Mouse (Mus musculus): ENCODE measurements at regions not wholly inside any gene's neighbourhood (a gene's known extent, or its start where the extent isn't known, plus 50 kb on each side); places are given as distances from the start of the nearest gene placed in this dataset.

DNA sequence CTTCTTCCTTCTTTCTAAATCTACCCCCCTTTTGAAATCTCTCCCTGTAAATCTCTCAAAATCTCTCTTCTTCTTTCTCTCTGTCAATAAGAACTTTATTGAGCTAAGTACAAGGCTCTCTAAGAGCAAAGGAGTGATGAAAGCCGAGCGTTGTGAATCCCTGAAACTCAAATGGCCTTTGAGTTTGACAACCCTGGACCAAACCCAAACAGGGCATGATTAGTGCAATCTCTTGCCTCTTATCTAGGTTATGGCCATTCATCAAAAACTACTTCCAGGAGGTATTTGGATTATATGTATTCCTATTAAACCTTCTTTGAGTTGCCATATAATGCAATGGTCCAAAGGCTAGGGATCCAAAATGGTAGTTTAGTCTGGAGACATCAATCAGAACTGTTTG lies 304.0 kb downstream of the Inhba start:
- DNase-seq (ENCODE audit: low spot score in 2 of 2): no peak

DNA sequence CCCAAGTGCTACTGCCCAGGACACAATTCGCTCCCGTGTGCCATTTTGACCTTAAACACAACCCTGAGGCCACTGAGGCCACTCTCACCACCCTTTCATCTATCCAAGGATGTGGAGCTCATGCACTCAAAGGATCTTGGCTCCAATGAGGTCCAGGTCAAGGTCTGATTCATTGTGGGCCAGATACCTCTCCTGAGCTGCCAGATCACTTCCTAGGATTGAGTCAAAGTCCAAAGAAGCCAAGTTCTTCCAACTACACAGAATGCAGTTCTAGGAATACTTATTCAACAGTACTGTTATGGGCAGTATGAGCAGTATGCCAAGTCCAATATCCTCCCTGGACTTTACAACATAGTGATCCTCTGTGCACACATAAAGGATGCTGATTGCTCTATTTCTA lies 304.9 kb downstream of the Inhba start:
- no peak for DNase-seq (ENCODE audit: low spot score in 2 of 2)

DNA sequence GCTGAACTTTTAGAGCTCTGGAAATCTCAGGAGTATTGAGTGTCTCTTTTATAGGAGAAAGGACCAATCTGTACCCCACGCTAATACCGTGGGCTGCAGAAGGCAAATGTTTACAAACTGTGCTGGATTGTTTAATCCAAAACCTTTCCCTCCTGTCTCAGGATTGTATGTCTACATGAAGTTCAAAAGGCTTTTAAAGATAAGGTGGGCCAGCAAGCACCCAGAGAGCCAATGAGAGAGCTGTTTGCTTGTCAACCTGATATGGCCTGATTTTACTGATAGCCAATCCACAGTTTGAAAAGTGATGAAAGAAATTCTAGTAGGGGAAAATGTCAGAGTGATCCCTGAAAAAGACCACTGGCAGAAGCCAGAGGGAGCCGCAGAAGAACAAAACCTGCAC lies 305.8 kb downstream of the Inhba start:
- DNase-seq (ENCODE audit: low spot score in 2 of 2): no peak

DNA sequence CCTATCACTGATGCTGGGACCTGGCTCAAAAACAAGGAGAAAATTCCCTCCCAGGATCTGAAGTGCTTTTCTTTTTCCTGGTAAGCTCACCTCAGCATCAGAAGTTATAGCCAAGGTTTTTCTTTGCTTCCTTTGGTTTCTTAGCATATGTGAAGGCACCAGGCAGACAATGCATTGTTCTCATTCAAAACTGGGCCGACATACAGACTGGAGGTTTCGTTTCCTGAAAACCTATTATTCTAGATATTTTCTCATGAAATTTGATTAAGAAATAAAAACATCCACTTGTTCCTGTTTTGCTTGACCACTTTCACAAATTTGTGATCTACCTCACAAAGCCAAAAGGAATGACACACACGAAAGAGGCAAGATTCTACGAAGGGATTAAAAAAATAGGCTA lies 308.7 kb downstream of the Inhba start:
- no peak for DNase-seq (ENCODE audit: low spot score in 2 of 2)

DNA sequence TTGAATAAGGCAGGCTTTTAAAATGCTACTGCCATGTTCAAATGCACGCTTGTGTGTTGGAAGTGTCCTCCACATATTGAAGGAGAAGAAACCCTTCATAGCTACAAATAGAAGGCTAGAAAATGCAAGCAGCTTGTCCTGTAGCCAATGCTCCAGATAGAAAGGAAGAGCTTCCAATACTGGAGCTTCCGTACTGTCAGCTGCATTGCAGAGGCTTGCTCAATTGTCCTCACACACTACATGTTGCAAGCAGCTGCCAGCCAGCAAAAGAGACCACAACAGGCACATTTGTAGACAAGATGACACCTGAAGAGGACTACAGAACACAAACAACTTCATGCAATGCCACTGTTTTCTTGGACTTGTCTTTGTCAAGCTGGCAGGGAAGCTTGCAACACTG lies 314.0 kb downstream of the Inhba start:
- DNase-seq (ENCODE audit: low spot score in 2 of 2): no peak

DNA sequence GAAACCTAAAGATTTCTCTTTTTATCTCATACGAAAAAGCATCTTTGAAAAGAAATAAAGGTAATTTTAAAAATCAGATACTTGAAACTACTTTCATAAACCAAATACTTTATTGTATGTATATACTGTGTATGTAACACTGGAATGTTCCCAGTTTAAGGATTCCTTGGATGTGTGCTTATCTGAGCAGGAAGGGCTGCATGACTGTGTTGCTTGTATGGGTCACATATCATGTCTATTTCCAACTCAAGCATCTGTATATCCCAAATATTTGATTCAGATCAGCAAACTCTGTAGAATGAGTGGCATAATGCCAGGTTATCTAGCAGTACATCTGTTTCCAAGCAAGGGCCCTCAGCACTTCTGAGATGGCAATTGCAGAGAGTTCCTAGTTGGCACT lies 330.1 kb downstream of the Inhba start:
- no peak for DNase-seq (ENCODE audit: low spot score in 2 of 2)

DNA sequence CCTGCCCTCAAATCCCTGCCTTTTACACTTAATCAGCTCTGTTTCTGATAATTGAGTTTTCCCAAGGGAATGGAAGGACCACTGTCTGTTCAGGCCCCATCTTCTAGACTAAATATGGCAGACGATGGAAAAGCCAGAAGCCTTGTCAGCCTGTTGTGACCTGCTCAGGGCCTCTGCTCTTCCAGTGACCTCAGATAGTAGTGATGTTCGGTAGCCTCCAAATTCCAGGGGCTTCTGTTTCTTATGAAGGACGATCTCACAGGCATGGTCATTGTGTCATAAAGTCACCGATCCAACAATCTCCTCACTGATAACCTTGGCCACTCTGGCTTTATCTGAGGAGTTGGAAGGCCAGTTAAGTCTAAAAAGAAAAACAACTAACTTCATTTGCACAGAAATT lies 330.5 kb downstream of the Inhba start:
- DNase-seq (ENCODE audit: low spot score in 2 of 2): no peak

DNA sequence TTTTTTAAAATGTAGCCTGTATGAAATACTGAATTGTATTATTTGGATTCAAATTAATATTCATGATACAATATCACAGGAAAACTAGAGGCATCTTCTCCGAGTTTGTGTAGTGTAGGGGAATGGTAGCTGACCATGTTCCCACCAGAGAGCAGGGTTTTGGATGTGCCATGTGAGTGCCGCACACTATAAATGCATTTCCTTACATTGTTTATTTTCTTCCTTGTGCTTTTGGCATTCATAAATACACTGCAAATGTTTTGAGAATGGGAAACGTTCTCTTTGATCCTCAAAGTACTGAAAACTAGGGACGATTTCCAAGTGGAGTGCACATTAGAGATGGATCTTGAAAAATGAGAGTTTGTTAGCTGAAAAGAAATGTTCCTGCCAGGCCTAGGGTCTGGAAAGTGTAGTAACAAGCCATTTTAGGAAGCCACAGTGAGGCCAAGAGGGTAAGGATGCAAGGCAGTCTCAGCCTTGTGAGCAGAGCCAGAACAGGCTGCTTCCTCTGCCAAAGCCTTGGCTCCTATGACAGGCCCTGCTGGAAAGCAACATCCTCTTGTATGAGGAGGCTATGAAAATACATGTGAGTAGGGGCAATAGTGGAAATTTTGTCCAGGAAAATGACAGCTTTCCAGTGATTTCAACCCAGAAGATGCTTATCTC lies 331.8 kb downstream of the Inhba start:
- DNase-seq (ENCODE audit: low spot score in 2 of 2): no peak

DNA sequence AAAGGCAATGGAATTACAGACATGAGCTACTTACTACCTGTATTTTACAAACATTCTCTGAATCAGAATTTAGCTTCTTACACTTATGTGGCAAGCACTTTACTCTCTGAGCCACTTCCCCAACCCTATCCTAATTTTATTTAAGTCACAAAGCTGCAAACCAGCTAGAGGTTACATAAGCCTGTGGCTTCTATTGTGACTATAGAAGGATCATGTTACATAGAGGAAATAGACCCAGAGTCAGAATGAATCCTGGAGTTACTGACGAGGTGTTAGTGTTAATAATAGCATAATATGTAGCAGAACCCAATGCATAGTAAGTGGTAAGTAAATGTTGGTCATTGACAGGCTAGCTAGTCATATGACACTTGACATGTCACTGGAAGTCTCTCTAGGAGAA lies 337.7 kb downstream of the Inhba start:
- DNase-seq (ENCODE audit: low spot score in 2 of 2): no peak

DNA sequence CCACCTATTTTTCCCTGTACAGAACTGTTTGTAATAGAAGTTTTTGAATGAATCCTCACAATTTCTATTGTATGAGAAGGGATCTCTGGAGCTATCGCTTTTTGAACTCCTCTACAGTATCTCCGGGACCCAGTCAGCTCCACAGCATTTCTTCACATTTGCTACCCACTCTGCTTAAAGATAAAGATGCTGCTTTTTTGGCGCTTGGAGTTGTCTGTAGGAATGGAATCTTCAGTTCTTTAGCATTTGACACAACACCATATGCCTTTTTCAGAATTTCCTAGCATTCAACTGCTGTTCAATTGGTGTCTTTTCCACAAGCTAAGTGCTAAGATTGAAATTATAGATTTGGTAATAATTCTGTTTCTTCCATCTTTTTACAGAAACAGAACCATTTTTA lies 338.4 kb downstream of the Inhba start:
- DNase-seq (ENCODE audit: low spot score in 2 of 2): no peak

DNA sequence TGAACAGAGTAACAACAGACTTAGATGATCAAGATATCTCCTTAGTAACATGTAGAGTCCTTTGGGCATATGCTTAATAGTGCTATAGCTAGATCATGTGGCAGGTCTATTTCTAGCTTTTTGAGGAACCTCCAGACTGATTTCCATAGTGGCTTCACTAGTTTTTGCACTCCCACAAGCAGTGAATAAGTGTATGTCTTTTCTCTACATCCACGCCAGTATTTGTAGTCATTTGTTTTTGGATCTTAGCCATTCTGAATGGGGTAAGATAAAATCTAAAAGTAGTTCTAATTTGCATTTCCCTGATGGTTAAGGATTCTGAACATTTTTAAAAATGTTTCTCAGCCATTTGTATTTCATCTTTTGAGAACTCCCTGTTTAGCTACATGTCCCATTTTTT lies 343.7 kb downstream of the Inhba start:
- no peak for DNase-seq (ENCODE audit: low spot score in 2 of 2)

DNA sequence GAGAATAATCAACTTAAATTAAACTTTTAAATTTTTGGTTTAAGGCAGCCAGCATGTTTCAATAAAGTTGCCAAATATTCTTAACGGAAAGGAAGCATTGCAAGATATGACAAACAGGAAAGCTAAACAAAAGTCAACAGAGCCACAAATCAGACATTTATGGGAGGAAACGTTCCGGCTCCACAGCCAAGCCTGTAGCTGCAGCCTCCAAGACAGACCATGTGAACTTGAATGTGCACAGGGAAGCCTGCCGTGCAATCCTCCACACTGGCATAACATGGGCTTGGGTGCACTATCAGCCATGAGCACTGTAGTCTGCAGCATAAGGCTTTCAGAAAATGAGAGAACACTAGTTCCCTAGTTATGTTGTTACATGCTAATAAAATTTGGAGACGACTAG lies 367.8 kb downstream of the Inhba start:
- no peak for DNase-seq (ENCODE audit: low spot score in 2 of 2)

DNA sequence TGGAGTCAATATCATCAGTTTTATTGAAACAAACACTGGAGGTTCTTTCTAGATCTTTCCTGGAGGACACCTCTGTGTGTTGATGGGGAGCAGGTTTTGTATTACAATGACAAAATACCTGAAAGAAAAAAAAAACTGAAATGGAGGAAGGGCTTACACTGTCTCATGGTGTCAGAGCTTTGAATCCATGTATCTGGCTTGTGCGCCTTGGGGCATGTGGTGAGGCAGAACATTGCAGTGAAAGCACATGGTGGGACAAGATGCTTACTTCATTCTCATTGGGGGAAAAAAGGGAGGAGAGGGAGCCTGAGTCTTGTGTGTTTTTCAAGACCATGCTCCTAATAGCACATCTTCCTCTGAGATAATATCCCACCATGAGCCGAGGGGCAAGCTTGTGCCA lies 368.3 kb downstream of the Inhba start:
- DNase-seq (ENCODE audit: low spot score in 2 of 2): no peak

DNA sequence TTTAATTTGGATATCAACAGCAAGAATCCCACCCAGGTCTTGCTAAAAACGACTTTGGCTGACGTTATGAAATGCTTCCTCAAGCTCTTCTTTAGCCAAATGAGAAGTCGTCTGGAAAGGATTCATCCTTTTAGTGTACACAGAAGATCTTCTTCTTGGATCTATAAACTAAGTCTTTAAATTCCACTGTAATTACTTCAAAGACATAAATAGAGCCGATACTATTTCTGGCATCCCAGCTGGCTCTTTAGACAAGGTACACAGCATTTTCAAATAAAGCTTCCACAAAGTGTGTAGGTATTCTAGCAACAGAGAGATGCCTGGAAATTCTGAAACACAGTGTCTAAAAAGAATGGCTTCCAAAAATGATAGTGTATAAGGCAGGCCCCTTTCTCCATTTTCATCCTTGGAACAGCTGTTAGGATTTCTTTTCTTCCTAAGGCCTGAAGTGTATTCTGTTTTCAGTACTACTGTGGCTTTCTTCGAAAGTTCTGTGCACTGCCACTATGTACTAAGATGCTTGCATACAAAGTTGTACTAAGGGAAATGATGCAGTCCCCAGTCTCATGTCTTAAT lies 371.4 kb downstream of the Inhba start:
- DNase-seq (ENCODE audit: low spot score in 2 of 2): no peak

DNA sequence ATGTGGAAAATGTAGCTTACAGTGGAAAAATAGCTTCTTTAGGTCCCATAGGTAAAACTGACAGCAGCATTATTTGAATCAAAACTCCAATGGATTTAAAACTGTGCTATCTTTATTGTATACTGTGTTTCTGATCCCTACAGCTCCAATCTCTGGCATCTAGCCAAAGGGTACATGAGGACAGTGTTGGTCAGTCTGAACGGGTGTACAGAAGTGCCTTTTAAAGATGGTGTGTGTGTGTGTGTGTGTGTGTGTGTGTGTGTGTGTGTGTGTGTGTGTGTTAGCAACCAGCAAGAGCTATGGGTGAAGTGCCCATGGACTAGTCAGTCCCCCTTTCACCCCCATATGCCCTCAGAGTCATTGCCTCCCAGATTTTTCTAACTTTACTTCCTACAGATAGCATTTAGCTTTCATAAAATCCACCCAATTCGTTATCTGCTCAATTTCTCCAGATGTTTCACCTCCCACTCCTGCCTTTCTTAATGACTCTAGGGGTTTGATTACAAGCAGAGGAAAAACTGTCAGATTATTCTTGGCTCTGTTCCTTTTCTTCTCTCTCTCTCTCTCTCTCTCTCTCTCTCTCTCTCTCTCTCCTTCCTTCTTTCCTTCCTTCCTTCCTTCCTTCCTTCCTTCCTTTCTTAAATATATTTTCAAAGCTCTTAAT lies 404.8 kb downstream of the Inhba start:
- no peak for DNase-seq (ENCODE audit: low spot score in 2 of 2)

DNA sequence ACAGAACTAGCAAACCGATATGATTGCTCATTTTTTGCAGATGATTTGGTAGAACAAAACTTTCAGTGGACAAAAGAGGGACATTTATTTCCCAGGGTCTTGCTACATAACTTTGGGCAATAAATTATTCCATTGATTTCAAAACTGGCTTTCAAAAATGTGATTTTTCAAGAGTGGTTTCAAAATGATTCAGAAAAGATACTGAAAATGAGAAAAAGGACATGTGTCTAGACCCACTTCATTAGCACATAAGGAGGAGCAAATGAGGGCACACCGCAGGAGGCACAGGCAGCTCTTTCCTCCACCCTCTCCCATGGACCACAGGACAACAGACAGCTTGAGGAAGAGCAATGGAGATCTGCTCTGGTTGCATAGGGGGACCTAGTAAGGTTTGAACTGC lies 412.5 kb downstream of the Inhba start:
- no peak for DNase-seq (ENCODE audit: low spot score in 2 of 2)

DNA sequence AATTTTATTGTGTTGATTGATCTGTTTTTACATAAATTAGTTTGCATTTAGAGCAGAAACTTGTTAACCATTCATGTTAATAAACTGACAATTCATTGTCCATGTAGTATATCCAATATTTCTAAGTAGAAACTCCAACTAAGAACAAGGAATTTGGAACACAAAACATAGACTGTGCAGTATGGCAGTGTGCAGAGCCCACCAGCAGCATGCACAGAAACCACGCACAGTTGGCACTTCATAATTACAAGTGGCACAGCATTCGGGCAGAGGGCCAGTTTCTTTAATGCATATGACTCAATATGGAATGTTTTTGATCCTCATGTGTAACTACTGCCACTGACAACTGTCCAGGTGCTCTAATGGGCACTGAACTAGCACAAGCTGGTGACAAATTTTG lies 423.8 kb downstream of the Inhba start:
- no peak for DNase-seq (ENCODE audit: low spot score in 2 of 2)

DNA sequence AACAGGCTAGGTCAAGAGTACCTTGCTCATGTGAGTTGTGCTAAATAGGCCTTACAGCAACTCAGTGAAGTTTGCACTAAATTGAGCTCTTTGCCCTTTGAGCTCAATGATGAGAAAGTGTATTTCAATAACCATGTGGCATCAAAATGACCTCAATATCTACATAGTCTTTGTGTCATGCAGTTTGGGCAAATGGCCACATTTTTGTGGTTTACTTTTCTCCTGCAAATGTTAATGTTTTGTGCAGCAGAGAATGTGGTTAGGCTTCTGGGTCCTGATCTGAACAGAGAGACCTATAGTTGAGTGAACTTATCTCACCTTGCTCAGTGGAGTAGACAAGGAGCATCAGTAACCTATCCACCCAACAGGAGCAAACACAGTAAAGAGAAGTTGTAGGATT lies 441.6 kb downstream of the Inhba start:
- DNase-seq (ENCODE audit: low spot score in 2 of 2): no peak

DNA sequence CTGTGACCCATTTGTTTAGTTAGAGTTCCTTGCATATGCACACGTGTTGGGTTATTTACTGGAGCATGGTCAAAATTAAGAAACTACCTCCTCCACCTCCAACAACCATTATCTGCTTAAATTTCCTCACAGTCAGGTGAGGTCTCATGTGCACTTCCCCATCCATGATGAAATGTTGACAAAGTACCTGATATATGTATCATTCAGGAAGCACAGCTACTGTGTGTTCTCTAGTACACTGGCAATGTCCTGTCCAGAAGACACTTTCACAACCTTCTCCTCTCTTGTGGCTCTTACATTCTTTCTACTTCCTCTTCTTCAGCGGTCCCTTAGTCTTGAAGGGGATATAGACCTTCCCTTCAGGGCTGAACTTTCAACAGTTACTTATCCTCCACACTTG lies 448.1 kb downstream of the Inhba start:
- no peak for DNase-seq (ENCODE audit: low spot score in 2 of 2)

DNA sequence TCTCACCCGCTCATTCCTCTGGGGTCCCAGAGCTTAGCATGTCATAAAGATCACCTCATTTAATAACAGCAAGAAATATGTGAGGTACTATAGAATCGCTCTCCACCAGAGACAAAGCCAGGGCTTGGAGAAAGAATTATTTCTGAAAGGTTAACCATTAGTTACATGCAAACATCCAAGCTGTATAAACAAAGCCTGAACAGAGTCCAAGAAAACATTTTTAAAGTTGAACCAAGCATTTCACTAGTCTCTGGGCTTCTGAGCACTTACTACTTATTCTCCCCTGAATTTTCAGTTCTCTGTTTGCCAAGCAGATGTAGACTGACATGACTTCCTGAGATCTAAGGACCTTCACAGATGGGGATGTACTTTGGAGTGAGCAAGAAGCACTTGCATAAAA lies 450.0 kb downstream of the Inhba start:
- DNase-seq (ENCODE audit: low spot score in 2 of 2): no peak

DNA sequence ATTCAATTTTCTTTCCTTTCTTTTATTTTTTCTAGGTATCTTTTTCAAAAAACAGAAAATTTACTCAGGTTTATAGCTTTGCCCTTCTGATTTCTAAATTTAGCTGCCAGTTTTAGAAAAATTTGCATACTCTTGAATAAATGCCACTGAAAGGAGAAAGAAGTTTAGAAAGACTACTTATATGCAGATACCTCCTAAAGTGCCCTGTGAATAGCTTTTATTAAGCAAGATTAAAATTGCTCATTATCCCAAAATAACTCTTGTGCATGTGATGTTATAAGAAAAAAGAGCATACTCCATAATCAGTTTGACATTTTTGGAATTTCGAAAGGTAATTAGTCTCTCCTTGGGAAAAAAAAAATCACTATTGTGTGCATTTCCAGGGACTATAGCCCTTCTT lies 453.2 kb downstream of the Inhba start:
- DNase-seq (ENCODE audit: low spot score in 2 of 2): no peak

DNA sequence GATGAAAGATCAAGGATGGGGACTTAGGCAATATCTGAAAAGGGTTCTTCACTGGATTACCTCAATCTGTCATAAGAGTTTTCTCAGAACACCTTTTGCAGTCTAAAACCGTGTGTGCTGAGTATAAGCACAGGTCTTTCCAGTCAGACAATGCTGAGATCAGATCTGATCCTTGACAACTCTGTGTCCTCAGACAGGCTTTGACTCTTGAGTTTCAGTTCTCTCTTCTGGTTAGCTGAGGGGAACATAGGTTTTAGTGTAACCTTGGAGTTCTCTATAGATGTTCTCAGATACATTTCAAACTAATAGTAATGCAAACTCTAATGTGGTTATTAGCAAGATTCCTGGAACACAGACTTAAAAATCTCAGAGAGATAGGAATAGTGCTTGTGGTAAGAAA lies 453.7 kb downstream of the Inhba start:
- no peak for DNase-seq (ENCODE audit: low spot score in 2 of 2)

DNA sequence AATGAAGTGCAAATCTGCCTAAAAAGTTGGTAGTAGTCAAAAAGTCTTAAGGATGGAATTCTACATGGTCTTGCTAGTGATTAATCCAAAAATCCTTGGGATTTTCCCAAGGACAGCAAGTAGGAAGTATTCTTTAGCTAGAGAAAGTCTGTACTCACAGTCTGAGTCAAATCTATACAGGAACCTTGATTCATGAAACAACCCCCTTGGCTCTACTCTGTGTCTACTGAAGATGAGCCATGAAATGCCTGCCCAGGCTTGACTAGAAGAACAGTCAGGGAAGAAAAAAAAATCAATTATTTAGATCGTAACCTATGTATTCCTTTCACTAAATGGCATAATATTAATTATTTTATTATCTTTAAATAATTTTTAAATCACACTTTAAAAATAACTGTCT lies 454.2 kb downstream of the Inhba start:
- DNase-seq (ENCODE audit: low spot score in 2 of 2): no peak

DNA sequence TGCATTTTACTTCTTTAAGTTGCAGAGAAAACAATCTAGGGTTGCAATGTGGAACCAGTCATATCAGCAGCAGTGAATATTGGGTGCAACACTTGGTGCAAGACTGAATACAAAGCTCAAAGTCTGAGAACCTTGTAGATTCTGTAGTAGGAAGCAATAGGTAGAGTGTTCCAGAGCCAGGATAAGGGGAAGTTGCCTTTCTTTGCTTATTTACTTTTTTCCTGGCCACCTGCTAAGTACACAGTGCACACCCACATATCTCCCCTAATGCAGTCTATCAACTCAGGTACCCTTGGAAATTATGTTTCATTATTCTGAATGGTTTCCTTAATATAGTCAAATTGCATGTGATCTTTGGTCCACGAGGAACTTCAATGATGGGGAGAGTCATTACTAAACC lies 464.9 kb downstream of the Inhba start:
- DNase-seq (ENCODE audit: low spot score in 2 of 2): no peak
